Mouse (Mus musculus) kidney, postnatal 0 days (tissue): ENCODE data around the gene Cyp2b9. TPM values are rescaled to one million over a fixed set of nuclear protein-coding genes. Genes with fewer than 3 reads are reported as not detected.
A peak's percentile ranks its signal among the peaks of the same experiment; 100 is the strongest.
"Not testable (repeated sequence)": the region's sequence is repeated elsewhere in the genome, so short reads cannot be mapped to it uniquely, and the experiment has no call there.

Experiments used
- ATAC-seq: fragments of 200-750 bp; cut with Nextera tagmentation; replicated peaks from 2 replicates; pipeline ENCODE4 v1.8.0; 2017; ENCODE audit warnings: low read depth, moderate number of reproducible peaks, moderate TSS enrichment, moderate library complexity; ENCODE audit not compliant: low FRiP score
- DNase-seq: peaks from one replicate; pipeline ENCODE4 v3.0.0-alpha.2; 2016; ENCODE audit warnings: low spot score
- H3K27ac ChIP-seq: fragments of 300-500 bp; sonication (generic); 2 replicates; pipeline ENCODE4 v1.5.1; 2014; ENCODE audit warnings: mild to moderate bottlenecking
- H3K27me3 ChIP-seq: fragments of 300-500 bp; sonication (generic); 2 replicates; pipeline ENCODE4 v1.6.1; 2014; ENCODE audit warnings: low read length, mixed read lengths; ENCODE audit not compliant: insufficient read depth
- H3K36me3 ChIP-seq: fragments of 300-500 bp; sonication (generic); 2 replicates; pipeline ENCODE4 v1.6.1; 2014; ENCODE audit warnings: low read length, mixed read lengths; ENCODE audit not compliant: insufficient read depth
- H3K4me1 ChIP-seq: fragments of 300-500 bp; sonication (generic); replicated peaks from 2 replicates; pipeline ENCODE4 v1.6.1; 2014; ENCODE audit warnings: antibody characterized with exemption, low read length, mixed read lengths; ENCODE audit not compliant: insufficient read depth
- H3K4me2 ChIP-seq: fragments of 300-500 bp; sonication (generic); 2 replicates; pipeline ENCODE4 v1.6.1; 2014; ENCODE audit warnings: mild to moderate bottlenecking, low read length, moderate library complexity, mixed read lengths
- H3K4me3 ChIP-seq: fragments of 300-500 bp; sonication (generic); replicated peaks from 2 replicates; pipeline ENCODE4 v1.5.1; 2014; ENCODE audit warnings: low read depth, low read length
- H3K9ac ChIP-seq: fragments of 300-500 bp; sonication (generic); 2 replicates; pipeline ENCODE4 v1.6.1; 2014; ENCODE audit warnings: low read depth, low read length
- H3K9me3 ChIP-seq: fragments of 300-500 bp; sonication (generic); replicated peaks from 2 replicates; pipeline ENCODE4 v1.6.1; 2016; ENCODE audit warnings: low read length, inconsistent platforms, mixed read lengths
- CTCF ChIP-seq: IDR thresholded peaks from 2 replicates; pipeline ENCODE4 v1.5.1; 2016; ENCODE audit warnings: antibody characterized with exemption, low read depth, mild to moderate bottlenecking, moderate library complexity
- WGBS: fragments of 180-500 bp; shearing (Covaris S2); extraction: QIAGEN DNeasy Blood & Tissue Kit; methylation state at CpG from one replicate; pipeline ENCODE4 v1.1.7; 2014; 5-methylcytosine and 5-hydroxymethylcytosine counted together
- polyA plus RNA-seq: library from polyadenylated mRNA; unstranded; fragments of >200 nt; fragmentation: Nextera tagmentation; extraction: Ambion mirVana; gene quantifications from 2 replicates; pipeline ENCODE4 v1.2.1, GENCODE M21; 2015

Gene Cyp2b9
- not detected in 2 replicates for polyA plus RNA-seq

- not testable (repeated sequence) for H3K4me1 ChIP-seq, H3K4me2 ChIP-seq, H3K27ac ChIP-seq, H3K27me3 ChIP-seq, ATAC-seq, DNase-seq, H3K4me3 ChIP-seq, H3K36me3 ChIP-seq, H3K9ac ChIP-seq, H3K9me3 ChIP-seq
- WGBS = 66% methylated on average over 2 of the region's 3 CpGs
These were observed at the start of gene Cyp2b9 for GRCm38 (mm10) chr7:26173111-26173510. Gene Cyp2b9, plus strand, starts transcription at chr7:26173411.

DNA sequence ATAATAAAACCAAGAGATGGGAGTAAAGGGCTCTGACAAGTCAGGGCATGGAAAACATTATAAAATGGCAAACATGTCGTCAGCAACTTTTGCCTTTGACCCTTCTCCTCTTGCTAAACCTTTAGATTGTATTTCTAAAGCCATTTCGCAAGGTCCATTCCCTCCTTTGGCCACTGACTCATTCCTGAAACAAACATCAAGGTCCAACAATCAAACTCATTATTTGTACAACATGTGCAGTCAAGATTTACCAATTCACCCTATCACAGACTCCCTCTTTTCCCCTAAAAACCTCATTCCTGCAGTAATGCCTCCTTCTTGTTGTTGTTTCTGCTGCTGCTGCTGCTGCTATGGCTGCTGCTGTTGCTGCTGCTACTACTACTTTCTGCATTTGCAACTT lies 33.6 kb upstream of the Cyp2b9 start:
- H3K4me3 ChIP-seq, H3K9ac ChIP-seq, H3K27ac ChIP-seq, H3K9me3 ChIP-seq, ATAC-seq, H3K27me3 ChIP-seq, DNase-seq, H3K4me1 ChIP-seq, H3K4me2 ChIP-seq, H3K36me3 ChIP-seq: not testable (repeated sequence)
- no CpG with 5 or more reads among the region's 2 CpGs for WGBS

GRCm38 (mm10) chr7:26143657-26144056 lies 29.6 kb upstream of the Cyp2b9 start:
- H3K4me2 ChIP-seq, H3K4me3 ChIP-seq, ATAC-seq, H3K9ac ChIP-seq, H3K9me3 ChIP-seq, H3K27me3 ChIP-seq, H3K27ac ChIP-seq, DNase-seq, H3K36me3 ChIP-seq, H3K4me1 ChIP-seq: not testable (repeated sequence)
- 38% methylated on average over 1 of the region's 3 CpGs for WGBS

DNA sequence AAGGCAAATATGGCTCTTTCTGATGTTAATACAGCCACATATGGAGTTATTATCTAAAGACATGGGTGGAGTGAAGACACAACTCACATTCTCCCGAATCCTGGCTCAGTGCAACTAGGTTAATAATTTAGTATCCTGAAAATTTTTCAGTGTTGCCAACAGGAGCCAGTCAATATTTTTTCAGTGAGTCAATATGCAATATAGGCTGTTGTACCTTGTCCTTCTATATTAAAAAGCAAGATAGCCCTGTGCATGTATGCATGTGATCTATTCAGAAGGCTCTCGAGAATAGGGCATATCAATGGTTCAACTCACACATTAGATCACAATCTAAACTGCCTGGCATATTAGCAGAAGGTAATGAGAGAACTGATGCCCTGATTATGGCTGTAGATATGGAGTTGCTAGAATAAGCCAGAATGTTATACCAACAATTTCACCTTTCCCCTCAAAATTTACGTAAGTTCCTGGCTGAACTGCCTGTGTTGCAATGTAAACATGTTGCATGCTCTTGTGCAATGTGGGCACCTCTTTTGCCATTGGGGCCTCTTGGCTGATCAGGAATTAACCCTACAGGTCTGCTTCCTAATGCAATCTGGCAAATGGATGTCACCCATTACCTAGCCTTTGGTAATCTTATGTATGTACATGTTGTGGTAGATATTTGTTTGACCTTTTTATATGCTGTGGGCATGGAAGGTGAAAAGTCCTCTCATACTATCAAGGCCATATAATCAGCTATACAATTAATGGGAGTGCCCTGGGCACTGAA lies 4.3 kb upstream of the Cyp2b9 start:
- not testable (repeated sequence) for H3K9me3 ChIP-seq, H3K36me3 ChIP-seq, ATAC-seq, H3K4me3 ChIP-seq, H3K4me1 ChIP-seq, H3K9ac ChIP-seq, DNase-seq, H3K27ac ChIP-seq, H3K4me2 ChIP-seq, H3K27me3 ChIP-seq
- 67% methylated on average over 2 of the region's 3 CpGs for WGBS

DNA sequence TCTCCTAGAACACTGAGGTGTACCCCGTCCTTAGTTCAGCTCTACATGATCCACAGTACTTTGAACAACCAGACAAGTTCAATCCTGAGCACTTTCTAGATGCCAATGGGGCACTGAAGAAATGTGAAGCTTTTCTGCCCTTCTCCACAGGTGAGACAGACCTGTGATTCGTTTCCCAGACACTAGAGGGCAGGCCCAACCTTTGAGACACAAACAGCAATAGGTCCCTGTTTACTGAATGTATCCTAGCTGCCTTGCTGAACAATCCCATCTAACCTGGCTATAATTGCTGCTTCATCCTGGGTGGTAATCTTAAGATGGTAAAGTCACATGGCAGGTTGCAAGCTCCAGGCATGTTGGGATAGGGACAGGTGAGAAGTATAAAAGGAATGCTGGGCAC lies 27.9 kb downstream of the Cyp2b9 start:
- no peak overlapping the region for H3K9ac ChIP-seq
- H3K36me3 ChIP-seq = no peaks in the 10 kb centered on the region
- TF ChIP-seq CTCF = peak; percentile 19; the same call in 1 of the 2 replicates
- no peak overlapping the region for H3K4me3 ChIP-seq
- H3K4me1 ChIP-seq = no peaks in the 10 kb centered on the region
- ATAC-seq (no peak), DNase-seq (no peak)
- no peaks in the 10 kb centered on the region for H3K27me3 ChIP-seq
- 8% methylated on average over 2 of the region's 2 CpGs for WGBS
- H3K9me3 ChIP-seq = no peaks in the 10 kb centered on the region
- H3K4me2 ChIP-seq = no peak overlapping the region
- no peak overlapping the region for H3K27ac ChIP-seq

DNA sequence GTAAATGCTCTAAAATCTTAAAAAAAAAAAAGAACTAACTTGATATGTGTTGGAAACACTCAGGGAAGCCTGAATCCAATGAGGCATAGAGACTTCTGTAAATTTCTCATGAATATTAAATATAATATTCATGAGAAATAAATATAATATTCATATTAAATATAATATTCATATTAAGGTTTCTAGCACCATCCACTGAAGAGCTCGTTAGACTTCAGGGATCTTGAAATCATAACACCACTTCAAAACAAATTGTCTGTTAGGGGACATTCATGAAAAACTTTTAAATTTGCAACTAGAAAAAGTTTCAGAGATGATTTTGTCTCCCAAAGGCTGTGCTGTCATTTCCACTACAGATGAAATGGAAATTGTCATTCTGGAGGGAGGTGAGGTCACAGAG lies 86.8 kb downstream of the Cyp2b9 start, which contains the start of gene Vmn1r184:
TSS of gene Vmn1r184 (plus strand) at position 301 of the 400 bp plus-strand sequence.
- not testable (repeated sequence) for ATAC-seq, DNase-seq
- 80% methylated on average over 1 of the region's 1 CpGs for WGBS

More for the DNA sequence above, 86.8 kb downstream of the Cyp2b9 start, which contains the start of gene Vmn1r184:
- not testable (repeated sequence) for H3K27me3 ChIP-seq, H3K36me3 ChIP-seq, H3K27ac ChIP-seq, H3K9me3 ChIP-seq, H3K4me1 ChIP-seq, H3K4me2 ChIP-seq, H3K4me3 ChIP-seq, H3K9ac ChIP-seq

Other genes with a start within 250 kb of the Cyp2b9 start
- gene Cyp2b13, start 111.9 kb upstream of the Cyp2b9 start, polyA plus RNA-seq = not detected in 2 replicates
- not detected in 2 replicates for gene Vmn1r184, start 86.9 kb downstream of the Cyp2b9 start, polyA plus RNA-seq
- not detected in 2 replicates for gene Cyp2a4, start 133.8 kb downstream of the Cyp2b9 start, polyA plus RNA-seq
- not detected in 2 replicates for gene Nlrp9c, start 230.3 kb downstream of the Cyp2b9 start, polyA plus RNA-seq